Mouse (Mus musculus) skeletal muscle tissue, adult 2 months (tissue): Measurements from ENCODE around the gene Gnai2.
A peak's percentile ranks its signal among the peaks of the same experiment; 100 is the strongest.

Experiments used
- DNase-seq: peaks from one replicate; pipeline ENCODE4 v3.0.0-alpha.2; 2012; ENCODE audit warnings: low read depth, low spot score

Gnai2 gene

GRCm38 (mm10) chr9:107658096-107658495, 22.9 kb upstream of the Gnai2 start:
- no peak for DNase-seq

- DNase-seq = no peak
Observed at GRCm38 (mm10) chr9:107657144-107657543, 22.0 kb upstream of the Gnai2 start.

- DNase-seq = no peak
Observed at GRCm38 (mm10) chr9:107654585-107654984, 19.4 kb upstream of the Gnai2 start.

- no peak for DNase-seq
Observed at GRCm38 (mm10) chr9:107653474-107653873, 18.3 kb upstream of the Gnai2 start.

DNA sequence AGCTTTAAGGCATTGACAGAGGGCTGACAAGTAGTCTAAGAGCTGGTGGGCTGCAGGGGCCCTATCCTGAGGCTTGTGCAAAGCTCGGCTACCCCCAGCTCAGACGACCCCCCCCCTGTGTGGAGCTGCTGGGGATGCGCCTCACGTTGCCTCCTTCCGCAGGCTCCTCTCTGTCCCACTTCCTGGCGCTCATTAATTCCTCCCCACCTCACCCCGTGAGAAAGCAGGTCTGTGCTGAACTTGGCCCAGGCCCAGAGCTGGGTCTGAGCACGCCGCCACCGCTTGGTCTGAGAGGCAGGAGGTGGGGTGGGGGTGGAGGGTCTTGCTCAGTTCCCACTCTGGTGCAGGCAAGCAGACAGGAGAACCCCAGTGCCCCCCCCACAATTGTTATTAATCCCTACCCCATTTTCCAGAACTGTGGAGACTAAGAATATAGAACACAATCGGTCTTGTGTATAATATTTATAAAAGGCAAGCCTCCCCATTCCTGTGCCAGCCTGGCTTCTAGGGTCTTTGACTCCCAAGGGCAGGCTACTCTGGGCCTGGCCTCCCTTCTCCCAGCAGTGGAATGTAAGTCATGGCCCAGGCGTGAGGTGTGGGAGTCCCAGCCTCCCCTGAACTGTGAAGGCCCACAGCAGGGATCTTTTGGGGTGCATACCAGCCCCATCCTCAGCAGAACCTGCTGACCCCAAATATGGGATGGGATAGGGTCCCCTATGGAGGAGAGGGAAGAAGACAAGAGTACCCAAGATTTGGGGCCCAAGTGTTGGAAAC, 15.7 kb upstream of the Gnai2 start:
- no peak for DNase-seq

DNA sequence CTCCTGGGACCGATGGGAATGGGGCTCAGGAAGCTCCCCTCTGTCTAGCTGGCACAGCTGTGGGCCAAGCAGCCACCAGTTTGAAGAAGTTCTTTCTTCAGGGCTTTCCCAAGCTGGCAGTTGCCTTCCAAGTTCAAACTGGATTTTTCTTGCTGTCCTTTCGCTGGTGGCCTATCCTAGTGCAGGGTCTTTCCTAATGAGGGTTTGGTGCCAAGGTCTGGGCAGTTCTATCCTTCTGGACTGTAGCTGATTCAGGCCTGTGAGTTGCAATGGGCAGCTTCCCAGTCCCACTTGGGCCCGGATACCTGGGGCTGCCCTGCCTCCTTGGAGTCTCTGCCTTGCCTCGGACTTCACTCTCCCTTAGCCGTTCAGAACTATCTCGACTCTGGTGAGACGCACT, 15.1 kb upstream of the Gnai2 start:
- DNase-seq = no peak

- DNase-seq = no peak
Observed at GRCm38 (mm10) chr9:107648767-107649166, 13.6 kb upstream of the Gnai2 start.

DNA sequence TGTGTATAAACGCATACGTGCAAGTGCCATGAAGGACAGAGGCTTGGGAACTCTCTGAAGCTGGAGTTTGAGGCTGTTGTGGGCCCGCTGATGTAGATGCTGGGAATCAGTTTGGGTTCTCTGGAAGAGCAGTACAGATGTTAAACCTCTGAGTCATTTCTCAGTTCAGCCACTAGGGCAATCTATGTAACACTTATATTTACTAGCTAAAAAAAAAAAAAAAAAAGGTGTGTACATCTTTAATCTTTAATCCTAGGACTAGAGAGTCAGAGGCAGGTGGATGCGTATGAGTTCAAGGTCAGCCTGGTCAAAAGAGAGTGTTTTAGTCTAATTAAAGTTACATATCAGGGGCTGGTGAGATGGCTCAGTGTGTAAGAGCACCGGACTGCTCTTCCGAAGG, 11.8 kb upstream of the Gnai2 start:
- DNase-seq = no peak

GRCm38 (mm10) chr9:107645577-107645976, 10.4 kb upstream of the Gnai2 start:
- no peak for DNase-seq

DNA sequence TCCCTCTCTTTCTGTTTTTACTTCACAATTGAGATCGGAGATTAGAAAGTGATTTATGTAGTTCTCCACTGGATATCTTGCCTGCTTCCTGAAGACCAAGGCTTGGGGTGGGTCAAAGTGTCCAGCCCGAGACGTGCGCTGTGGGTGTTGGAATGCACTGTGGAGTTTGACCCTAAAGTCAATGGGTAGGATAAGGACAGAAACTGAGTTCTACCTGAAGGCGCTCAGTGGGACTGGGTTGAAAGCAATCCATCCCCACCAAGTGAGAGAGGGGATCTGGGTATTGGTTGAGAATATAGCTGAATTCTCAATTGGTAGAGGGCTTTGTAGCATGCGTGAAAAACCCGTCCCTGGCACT, 10.0 kb upstream of the Gnai2 start:
- DNase-seq = no peak

DNA sequence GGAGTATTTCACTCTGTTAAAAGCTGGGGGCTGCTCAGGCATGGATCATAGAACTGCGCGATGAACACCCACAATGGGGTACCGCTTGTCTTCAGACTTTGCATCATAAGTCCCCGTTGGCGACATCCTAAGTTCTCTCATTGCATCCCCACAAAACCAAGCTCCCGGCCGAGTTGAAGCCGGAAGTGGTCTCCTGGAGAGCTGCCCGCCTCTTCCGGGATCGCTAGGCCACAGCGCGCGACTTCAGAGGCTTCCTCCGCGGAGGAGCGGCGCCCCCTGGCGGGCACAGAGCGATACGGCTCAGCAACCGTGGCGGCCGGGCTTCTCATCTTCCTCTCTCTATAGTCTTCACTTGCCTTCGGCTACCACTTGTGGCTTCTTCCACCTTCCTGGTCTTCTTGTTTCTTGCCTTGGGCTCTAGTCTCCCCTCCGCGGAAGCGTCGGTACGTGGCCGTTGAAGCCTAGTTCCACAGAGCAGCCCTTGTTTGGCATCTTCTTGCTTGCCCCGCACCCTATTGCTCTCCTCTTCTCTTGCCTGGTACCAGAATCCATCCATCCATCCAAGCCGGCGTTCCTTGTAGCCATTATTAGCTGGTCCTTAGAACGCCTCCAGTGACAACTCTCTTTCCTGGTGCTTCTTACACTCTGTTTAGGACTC, 9.5 kb upstream of the Gnai2 start:
- DNase-seq = peak; percentile 87

- DNase-seq = no peak
Observed at GRCm38 (mm10) chr9:107643544-107644214, 8.5 kb upstream of the Gnai2 start.

DNA sequence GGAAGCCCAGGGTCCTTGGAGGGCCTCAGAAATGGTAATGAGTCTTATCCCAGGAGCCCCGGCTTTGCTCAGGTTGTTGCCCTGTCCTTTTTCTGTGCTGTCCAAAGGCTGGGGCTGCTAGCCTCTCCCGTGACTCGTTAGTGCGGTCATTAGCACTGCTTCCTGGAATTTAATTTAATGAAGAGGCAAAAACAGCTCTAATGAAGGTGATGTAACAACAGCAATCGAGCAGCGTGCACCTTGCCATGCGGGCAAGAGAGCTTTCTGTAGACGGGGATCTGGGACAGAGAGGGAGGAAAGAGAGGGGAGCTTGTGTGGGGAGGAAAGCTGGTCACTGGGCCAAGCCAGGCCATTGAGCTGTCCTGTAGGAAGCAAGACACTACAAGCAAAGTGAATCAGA, 6.5 kb upstream of the Gnai2 start:
- no peak for DNase-seq

DNA sequence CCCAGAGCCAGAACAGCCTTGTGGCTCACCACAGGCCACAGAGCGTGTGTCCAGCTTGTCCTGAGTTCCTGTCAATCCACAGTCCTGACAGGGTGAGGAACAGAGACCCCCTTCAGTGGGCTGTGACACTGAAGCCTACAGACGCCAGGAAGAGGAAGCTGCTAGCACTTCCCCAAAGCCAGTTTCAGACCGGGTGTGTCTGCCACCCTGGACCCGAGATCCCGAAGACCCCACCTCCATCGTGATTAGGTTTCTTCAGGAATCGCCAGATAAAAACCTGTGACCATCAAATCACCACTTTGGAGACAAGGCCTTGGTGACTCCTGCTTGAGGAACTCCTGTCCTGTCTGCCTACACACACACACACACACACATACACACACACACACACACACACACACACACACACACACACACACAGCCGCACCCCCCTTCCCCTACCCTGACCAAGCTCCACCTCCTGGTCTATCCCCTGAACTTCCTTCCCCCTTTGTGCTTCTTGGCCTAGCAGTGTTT, 5.1 kb upstream of the Gnai2 start:
- no peak for DNase-seq

- no peak for DNase-seq
Observed at GRCm38 (mm10) chr9:107637070-107637469, 1.9 kb upstream of the Gnai2 start.

DNA sequence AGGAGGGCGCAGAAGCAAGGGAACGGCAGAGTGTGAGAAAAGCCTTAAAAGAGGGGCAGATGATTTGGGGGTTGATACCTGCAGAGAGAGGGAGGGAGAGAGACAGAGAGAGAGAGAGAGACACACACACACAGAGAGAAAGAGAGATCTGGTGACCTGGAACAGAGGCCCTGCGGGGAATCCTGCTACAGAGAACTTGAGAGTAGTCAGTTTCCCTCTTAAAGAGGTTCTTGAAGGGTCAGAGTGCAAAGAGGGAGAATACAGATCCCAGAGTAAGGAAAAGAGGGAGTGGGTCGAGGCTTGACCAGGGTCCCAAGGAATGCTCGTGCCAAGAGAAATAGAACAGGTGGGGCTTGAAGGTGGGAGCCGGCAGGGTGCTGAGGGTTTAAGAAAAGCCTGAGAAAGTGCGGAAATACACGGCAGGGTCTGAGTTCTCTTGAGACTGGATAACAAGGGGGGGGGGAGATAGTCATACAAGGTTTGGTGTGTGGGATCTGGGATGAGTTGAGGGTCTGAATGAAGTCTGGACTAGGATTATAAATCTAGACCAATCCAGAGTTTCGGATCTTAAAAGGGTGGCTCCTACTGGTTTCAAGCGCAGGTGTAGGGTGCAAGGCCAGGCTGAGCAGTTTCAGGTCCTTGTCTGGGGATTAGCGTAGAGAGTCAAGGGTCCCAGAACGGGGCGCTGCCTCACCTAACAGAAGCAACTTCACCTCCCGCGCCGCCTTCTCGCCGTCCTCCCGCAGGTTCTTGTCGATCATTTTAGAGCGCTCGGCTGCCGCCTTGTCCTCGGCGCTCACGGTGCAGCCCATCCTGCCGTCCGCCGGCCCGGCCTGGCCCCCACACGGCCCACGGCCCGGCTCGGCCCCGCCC, 525 bp downstream of the Gnai2 start:
- DNase-seq = no peak

DNA sequence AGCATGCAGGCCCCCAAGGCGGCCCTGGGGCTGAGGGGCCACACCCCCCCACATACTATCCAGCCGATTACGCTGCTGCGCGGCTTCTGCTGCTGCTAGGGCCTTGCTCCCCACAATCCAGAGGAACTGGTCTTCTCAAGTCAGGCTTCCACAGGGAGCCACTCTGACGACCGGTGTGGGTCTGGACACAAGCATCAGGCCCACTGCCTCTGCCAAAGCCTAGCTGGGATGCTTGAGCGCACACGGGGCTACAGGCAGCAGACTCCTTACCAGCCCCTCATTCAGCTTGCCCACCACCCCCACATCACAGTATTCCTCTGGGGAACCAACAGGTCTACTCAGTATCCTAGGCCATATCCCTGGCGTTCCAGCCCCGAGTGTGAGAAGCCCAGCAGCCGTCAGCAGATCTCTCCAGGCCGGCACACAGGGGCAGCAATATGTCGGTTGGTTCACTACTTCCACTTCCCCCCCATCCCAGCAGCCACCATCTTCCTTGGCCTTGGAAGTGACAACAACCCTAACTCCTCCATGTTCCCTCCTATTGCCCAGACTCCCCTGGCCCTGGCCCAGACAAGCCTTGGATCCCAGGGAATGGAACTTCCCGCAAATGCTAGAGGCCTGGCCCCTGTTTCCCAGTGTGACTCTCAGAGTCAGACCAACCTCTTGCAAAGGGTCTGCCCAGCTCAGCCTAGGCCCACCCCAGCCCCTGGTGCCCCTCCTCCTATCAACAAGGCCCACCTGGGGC, 1.3 kb downstream of the Gnai2 start:
- DNase-seq = no peak

DNA sequence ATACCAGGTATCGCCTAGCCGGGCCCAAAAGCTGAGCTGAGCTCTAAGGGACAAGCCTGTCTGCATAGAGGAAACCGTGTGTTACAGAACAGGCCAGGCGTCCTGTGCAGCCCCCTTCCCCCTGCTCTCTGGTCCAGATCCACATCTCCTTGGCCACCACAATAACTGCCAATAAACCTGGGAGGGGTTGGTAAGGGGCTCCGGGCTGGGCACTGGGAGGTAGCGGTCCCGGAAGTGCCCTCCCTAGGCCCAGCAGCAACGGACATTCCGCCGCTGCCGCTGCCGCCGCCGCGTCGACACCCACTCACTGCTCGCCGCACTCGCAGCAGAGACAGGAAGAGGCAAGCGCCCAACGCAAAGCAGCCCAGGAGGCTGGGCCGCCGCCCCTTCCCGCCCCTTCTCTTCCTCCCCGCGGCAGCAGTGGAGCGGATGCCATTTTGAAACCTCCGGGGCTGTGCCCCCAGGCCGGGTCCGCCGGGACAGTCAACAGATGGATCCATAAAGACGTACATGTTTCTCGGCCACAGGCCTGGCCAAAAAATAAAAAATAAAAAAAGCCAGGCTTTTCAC, 2.0 kb downstream of the Gnai2 start:
- DNase-seq = peak; percentile 72

DNA sequence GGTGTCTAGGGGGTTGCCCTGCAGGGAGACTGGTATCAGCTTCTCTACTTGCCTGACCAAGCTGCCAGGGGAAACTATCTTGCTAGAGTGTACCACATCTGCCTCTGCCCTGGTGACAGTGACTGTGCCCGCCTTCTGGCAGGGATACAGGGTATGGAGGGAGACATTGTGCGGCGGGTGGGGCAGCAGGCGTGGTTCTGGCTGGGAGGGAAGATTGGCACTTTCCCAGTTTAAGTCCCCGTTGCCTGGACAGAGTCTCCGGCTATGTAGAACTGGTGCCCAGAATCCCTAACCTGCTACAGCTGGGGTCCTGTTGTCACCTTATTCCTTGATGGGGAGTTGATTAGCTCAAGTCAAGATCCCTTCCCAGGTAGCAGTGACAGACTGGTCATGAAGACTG, 2.7 kb downstream of the Gnai2 start:
- no peak for DNase-seq

- DNase-seq = no peak
Observed at GRCm38 (mm10) chr9:107631861-107632260, 3.3 kb downstream of the Gnai2 start.
